Mouse (Mus musculus) common myeloid progenitor, adult 5-6 weeks (primary cell): ENCODE results near the gene Cdc42ep2. TPM values are rescaled to one million over a fixed set of nuclear protein-coding genes. Genes with fewer than 3 reads are reported as not detected.

Experiments
- ATAC-seq: replicated peaks from 2 replicates; pipeline ENCODE4 v1.8.0; 2016; ENCODE audit warnings: low read depth, mild to moderate bottlenecking, moderate TSS enrichment, inconsistent platforms; ENCODE audit not compliant: poor library complexity, severe bottlenecking
- total RNA-seq: library from RNA; stranded (forward); fragments of 200-1000, 187-1606 nt; gene quantifications from 2 replicates; pipeline ENCODE4 v1.2.3, GENCODE M21; 2017

Cdc42ep2 gene
- total RNA-seq, 1 experiment from 2014 or later: not detected

- no peak for ATAC-seq
Measured at GRCm38 (mm10) chr19:5878916-5879315, 45.7 kb downstream of the Cdc42ep2 start.

- no peak for ATAC-seq
Measured at GRCm38 (mm10) chr19:5878362-5878722, 46.3 kb downstream of the Cdc42ep2 start.

- ATAC-seq: peak; percentile 64
Measured at GRCm38 (mm10) chr19:5877618-5878361, 46.8 kb downstream of the Cdc42ep2 start, which contains the start of gene Slc25a45. Gene Slc25a45, plus strand, starts transcription at chr19:5877808.

GRCm38 (mm10) chr19:5874969-5875480, 49.6 kb downstream of the Cdc42ep2 start, which contains the start of gene Frmd8:
Gene Frmd8, minus strand, starts transcription at chr19:5875274.
- peak; percentile 79 for ATAC-seq

GRCm38 (mm10) chr19:5874391-5874968, 50.1 kb downstream of the Cdc42ep2 start:
- no peak for ATAC-seq

GRCm38 (mm10) chr19:5872931-5873556, 51.6 kb downstream of the Cdc42ep2 start:
- no peak for ATAC-seq

GRCm38 (mm10) chr19:5872528-5872927, 52.1 kb downstream of the Cdc42ep2 start:
- ATAC-seq: no peak

GRCm38 (mm10) chr19:5871683-5872082, 52.9 kb downstream of the Cdc42ep2 start:
- no peak for ATAC-seq

GRCm38 (mm10) chr19:5871273-5871672, 53.3 kb downstream of the Cdc42ep2 start:
- ATAC-seq: no peak

- no peak for ATAC-seq
Measured at GRCm38 (mm10) chr19:5868096-5868495, 56.5 kb downstream of the Cdc42ep2 start.

Other genes with a start within 250 kb of the Cdc42ep2 start
- 18.8 and 21.6 TPM in 2 replicates for gene Map3k11, start 236.1 kb downstream of the Cdc42ep2 start, total RNA-seq
- gene Pcnx3, start 235.9 kb downstream of the Cdc42ep2 start, total RNA-seq: 18.0 and 19.8 TPM in 2 replicates
- gene Kcnk7, start 220.4 kb downstream of the Cdc42ep2 start, total RNA-seq: not detected in 2 replicates
- 29.8 and 31.7 TPM in 2 replicates for gene Ehbp1l1, start 198.5 kb downstream of the Cdc42ep2 start, total RNA-seq
- 17.8 and 35.4 TPM in 2 replicates for gene Fam89b, start 195.2 kb downstream of the Cdc42ep2 start, total RNA-seq
- 11.9 and 18.1 TPM in 2 replicates for gene Ltbp3, start 183.9 kb downstream of the Cdc42ep2 start, total RNA-seq
- gene Scyl1, start 153.4 kb downstream of the Cdc42ep2 start, total RNA-seq: 23.5 and 30.9 TPM in 2 replicates
- 21.1 and 26.8 TPM in 2 replicates for gene Frmd8, start 49.5 kb downstream of the Cdc42ep2 start, total RNA-seq
- 34.0 and 41.0 TPM in 2 replicates for gene Slc25a45, start 47.0 kb downstream of the Cdc42ep2 start, total RNA-seq
- 0.34 and 2.8 TPM in 2 replicates for gene Tigd3, start 30.7 kb downstream of the Cdc42ep2 start, total RNA-seq
- 87.4 and 131 TPM in 2 replicates for gene Dpf2, start 11.8 kb downstream of the Cdc42ep2 start, total RNA-seq
- 61.2 and 63.5 TPM in 2 replicates for gene Pola2, start 39.4 kb upstream of the Cdc42ep2 start, total RNA-seq
- gene Slc22a20, start 61.3 kb upstream of the Cdc42ep2 start, total RNA-seq: not detected in 2 replicates
- gene Capn1, start 91.1 kb upstream of the Cdc42ep2 start, total RNA-seq: 29.9 and 37.2 TPM in 2 replicates
- gene Syvn1, start 121.8 kb upstream of the Cdc42ep2 start, total RNA-seq: 5.9 and 6.5 TPM in 2 replicates
- gene Mrpl49, start 133.0 kb upstream of the Cdc42ep2 start, total RNA-seq: 25.8 and 35.8 TPM in 2 replicates
- gene Fau, start 133.0 kb upstream of the Cdc42ep2 start, total RNA-seq: 1,809 and 1,850 TPM in 2 replicates
- 10.3 and 11.6 TPM in 2 replicates for gene Znhit2, start 136.4 kb upstream of the Cdc42ep2 start, total RNA-seq
- gene Tm7sf2, start 143.6 kb upstream of the Cdc42ep2 start, total RNA-seq: 4.9 and 5.9 TPM in 2 replicates
- 43.1 and 54.1 TPM in 2 replicates for gene Vps51, start 152.4 kb upstream of the Cdc42ep2 start, total RNA-seq
- not detected in 2 replicates for gene Tmem262, start 155.2 kb upstream of the Cdc42ep2 start, total RNA-seq
- gene Gm28374, start 157.4 kb upstream of the Cdc42ep2 start, total RNA-seq: not detected in 2 replicates
- 25.2 and 34.0 TPM in 2 replicates for gene Zfpl1, start 160.1 kb upstream of the Cdc42ep2 start, total RNA-seq
- 25.8 and 26.2 TPM in 2 replicates for gene Cdca5, start 160.2 kb upstream of the Cdc42ep2 start, total RNA-seq
- 0.46 TPM in 1 of 2 replicates, not detected in the other for gene AC131692.1, start 169.6 kb upstream of the Cdc42ep2 start, total RNA-seq
- gene Naaladl1, start 181.0 kb upstream of the Cdc42ep2 start, total RNA-seq: not detected in 2 replicates
- 4.9 and 8.2 TPM in 2 replicates for gene Sac3d1, start 193.8 kb upstream of the Cdc42ep2 start, total RNA-seq
- 11.3 and 17.0 TPM in 2 replicates for gene Snx15, start 203.5 kb upstream of the Cdc42ep2 start, total RNA-seq
- gene Batf2, start 216.2 kb upstream of the Cdc42ep2 start, total RNA-seq: 0.44 and 0.78 TPM in 2 replicates
- 27.6 and 36.5 TPM in 2 replicates for gene Arl2, start 216.7 kb upstream of the Cdc42ep2 start, total RNA-seq